Mouse (Mus musculus): ENCODE measurements at regions not wholly inside any gene's neighbourhood (a gene's known extent, or its start where the extent isn't known, plus 50 kb on each side); places are given as distances from the start of the nearest gene placed in this dataset.

GRCm38 (mm10) chr1:183820555-183820954 lies 192.5 kb upstream of the Dusp10 start:
- no peak for DNase-seq (ENCODE audit: low spot score)

GRCm38 (mm10) chr1:183826300-183826699 lies 186.8 kb upstream of the Dusp10 start:
- WGBS = 45% methylated on average over 4 of the region's 4 CpGs
- no peak overlapping the region for H3K27ac ChIP-seq (ENCODE audit: low read depth, low read length)
- H3K4me1 ChIP-seq (replicated peaks; ENCODE audit: control insufficient read depth, insufficient read depth, low read length) = no peaks in the 10 kb centered on the region
- H3K27me3 ChIP-seq (replicated peaks; ENCODE audit: control insufficient read depth, insufficient read depth, low read length) = no peaks in the 10 kb centered on the region
- no peak overlapping the region for H3K9ac ChIP-seq (ENCODE audit: low read depth, low read length)
- ATAC-seq (replicated peaks; ENCODE audit: low FRiP score) (no peak), DNase-seq (ENCODE audit: low spot score) (no peak)
- H3K4me2 ChIP-seq = no peak overlapping the region
- H3K4me3 ChIP-seq (ENCODE audit: low read depth, low read length) = no peak overlapping the region
- no peaks in the 10 kb centered on the region for H3K36me3 ChIP-seq (ENCODE audit: control insufficient read depth, insufficient read depth, low read length)
- no peaks in the 10 kb centered on the region for H3K9me3 ChIP-seq (ENCODE audit: control insufficient read depth, low read length)

More at GRCm38 (mm10) chr1:183820555-183820954, 192.5 kb upstream of the Dusp10 start:
- Histone ChIP-seq H3K9ac (ENCODE audit: low read depth, low read length) (no peak overlapping the region), H3K9me3 (ENCODE audit: control insufficient read depth, low read length) (no peaks in the 10 kb centered on the region), H3K4me3 (ENCODE audit: low read depth, low read length) (no peak overlapping the region), H3K4me2 (no peak overlapping the region), H3K4me1 (replicated peaks; ENCODE audit: control insufficient read depth, insufficient read depth, low read length) (no peaks in the 10 kb centered on the region), H3K36me3 (ENCODE audit: control insufficient read depth, insufficient read depth, low read length) (no peaks in the 10 kb centered on the region), H3K27ac (ENCODE audit: low read depth, low read length) (no peak overlapping the region), H3K27me3 (replicated peaks; ENCODE audit: control insufficient read depth, insufficient read depth, low read length) (no peaks in the 10 kb centered on the region)
- WGBS = 56% methylated on average over 5 of the region's 5 CpGs
- ATAC-seq (replicated peaks; ENCODE audit: low FRiP score) = no peak

GRCm38 (mm10) chr1:183845135-183845534 lies 168.0 kb upstream of the Dusp10 start:
- no peaks in the 10 kb centered on the region for H3K36me3 ChIP-seq (ENCODE audit: control insufficient read depth, insufficient read depth, low read length)
- 39% methylated on average over 4 of the region's 4 CpGs for WGBS

GRCm38 (mm10) chr1:183853956-183854613 lies 159.0 kb upstream of the Dusp10 start:
- H3K4me2 ChIP-seq = no peak overlapping the region
- H3K27me3 ChIP-seq (replicated peaks; ENCODE audit: control insufficient read depth, insufficient read depth, low read length) = no peaks in the 10 kb centered on the region
- 65% methylated on average over 3 of the region's 3 CpGs for WGBS
- DNase-seq (ENCODE audit: low spot score) (no peak), ATAC-seq (replicated peaks; ENCODE audit: low FRiP score) (no peak)
- H3K27ac ChIP-seq (ENCODE audit: low read depth, low read length) = no peak overlapping the region
- H3K9me3 ChIP-seq (ENCODE audit: control insufficient read depth, low read length) = no peaks in the 10 kb centered on the region
- H3K36me3 ChIP-seq (ENCODE audit: control insufficient read depth, insufficient read depth, low read length) = no peaks in the 10 kb centered on the region
- H3K4me1 ChIP-seq (replicated peaks; ENCODE audit: control insufficient read depth, insufficient read depth, low read length) = no peaks in the 10 kb centered on the region
- H3K9ac ChIP-seq (ENCODE audit: low read depth, low read length) = no peak overlapping the region
- no peak overlapping the region for H3K4me3 ChIP-seq (ENCODE audit: low read depth, low read length)

More at GRCm38 (mm10) chr1:183845135-183845534, 168.0 kb upstream of the Dusp10 start:
- H3K27me3 ChIP-seq (replicated peaks; ENCODE audit: control insufficient read depth, insufficient read depth, low read length) = no peaks in the 10 kb centered on the region
- no peak overlapping the region for H3K27ac ChIP-seq (ENCODE audit: low read depth, low read length)
- H3K9me3 ChIP-seq (ENCODE audit: control insufficient read depth, low read length) = no peaks in the 10 kb centered on the region
- no peak overlapping the region for H3K4me2 ChIP-seq
- peak; percentile 76 for ATAC-seq (replicated peaks; ENCODE audit: low FRiP score)
- no peak overlapping the region for H3K4me3 ChIP-seq (ENCODE audit: low read depth, low read length)
- H3K9ac ChIP-seq (ENCODE audit: low read depth, low read length) = no peak overlapping the region
- DNase-seq (ENCODE audit: low spot score) = no peak
- no peaks in the 10 kb centered on the region for H3K4me1 ChIP-seq (replicated peaks; ENCODE audit: control insufficient read depth, insufficient read depth, low read length)

- no peaks in the 10 kb centered on the region for H3K36me3 ChIP-seq (ENCODE audit: control insufficient read depth, insufficient read depth, low read length)
- ATAC-seq (replicated peaks; ENCODE audit: low FRiP score) (no peak), DNase-seq (ENCODE audit: low spot score) (no peak)
- 81% methylated on average over 4 of the region's 4 CpGs for WGBS
- H3K9me3 ChIP-seq (ENCODE audit: control insufficient read depth, low read length) = no peaks in the 10 kb centered on the region
- H3K27me3 ChIP-seq (replicated peaks; ENCODE audit: control insufficient read depth, insufficient read depth, low read length) = no peaks in the 10 kb centered on the region
- H3K9ac ChIP-seq (ENCODE audit: low read depth, low read length) = no peak overlapping the region
- H3K27ac ChIP-seq (ENCODE audit: low read depth, low read length) = no peak overlapping the region
- H3K4me2 ChIP-seq = no peak overlapping the region
- H3K4me3 ChIP-seq (ENCODE audit: low read depth, low read length) = no peak overlapping the region
- no peaks in the 10 kb centered on the region for H3K4me1 ChIP-seq (replicated peaks; ENCODE audit: control insufficient read depth, insufficient read depth, low read length)
These were observed 148.0 kb upstream of the Dusp10 start for GRCm38 (mm10) chr1:183865111-183865510.

GRCm38 (mm10) chr1:183865586-183865985 lies 147.5 kb upstream of the Dusp10 start:
- Histone ChIP-seq H3K4me2 (no peak overlapping the region), H3K27ac (ENCODE audit: low read depth, low read length) (no peak overlapping the region), H3K4me1 (replicated peaks; ENCODE audit: control insufficient read depth, insufficient read depth, low read length) (no peaks in the 10 kb centered on the region), H3K27me3 (replicated peaks; ENCODE audit: control insufficient read depth, insufficient read depth, low read length) (no peaks in the 10 kb centered on the region), H3K9me3 (ENCODE audit: control insufficient read depth, low read length) (no peaks in the 10 kb centered on the region), H3K4me3 (ENCODE audit: low read depth, low read length) (no peak overlapping the region), H3K9ac (ENCODE audit: low read depth, low read length) (no peak overlapping the region), H3K36me3 (ENCODE audit: control insufficient read depth, insufficient read depth, low read length) (no peaks in the 10 kb centered on the region)
- ATAC-seq (replicated peaks; ENCODE audit: low FRiP score) = no peak
- 68% methylated on average over 3 of the region's 3 CpGs for WGBS
- DNase-seq (ENCODE audit: low spot score) = no peak

- H3K36me3 ChIP-seq (ENCODE audit: control insufficient read depth, insufficient read depth, low read length) = no peaks in the 10 kb centered on the region
- no peak overlapping the region for H3K4me3 ChIP-seq (ENCODE audit: low read depth, low read length)
- no peak overlapping the region for H3K9ac ChIP-seq (ENCODE audit: low read depth, low read length)
- H3K9me3 ChIP-seq (ENCODE audit: control insufficient read depth, low read length) = no peaks in the 10 kb centered on the region
- no peak for ATAC-seq (replicated peaks; ENCODE audit: low FRiP score)
- no peaks in the 10 kb centered on the region for H3K27me3 ChIP-seq (replicated peaks; ENCODE audit: control insufficient read depth, insufficient read depth, low read length)
- H3K27ac ChIP-seq (ENCODE audit: low read depth, low read length) = no peak overlapping the region
- no peak overlapping the region for H3K4me2 ChIP-seq
- WGBS = 93% methylated on average over 5 of the region's 5 CpGs
- no peaks in the 10 kb centered on the region for H3K4me1 ChIP-seq (replicated peaks; ENCODE audit: control insufficient read depth, insufficient read depth, low read length)
- DNase-seq (ENCODE audit: low spot score) = no peak
These were observed 144.1 kb upstream of the Dusp10 start for GRCm38 (mm10) chr1:183868965-183869364.

GRCm38 (mm10) chr1:183895936-183896335 lies 117.2 kb upstream of the Dusp10 start:
- 83% methylated on average over 3 of the region's 3 CpGs for WGBS
- H3K27ac ChIP-seq (ENCODE audit: low read depth, low read length) = no peak overlapping the region
- H3K4me2 ChIP-seq = no peak overlapping the region
- no peak for ATAC-seq (replicated peaks; ENCODE audit: low FRiP score)
- no peaks in the 10 kb centered on the region for H3K36me3 ChIP-seq (ENCODE audit: control insufficient read depth, insufficient read depth, low read length)
- H3K9me3 ChIP-seq (ENCODE audit: control insufficient read depth, low read length) = no peaks in the 10 kb centered on the region
- DNase-seq (ENCODE audit: low spot score) = no peak
- no peaks in the 10 kb centered on the region for H3K4me1 ChIP-seq (replicated peaks; ENCODE audit: control insufficient read depth, insufficient read depth, low read length)
- no peak overlapping the region for H3K4me3 ChIP-seq (ENCODE audit: low read depth, low read length)
- no peak overlapping the region for H3K9ac ChIP-seq (ENCODE audit: low read depth, low read length)
- H3K27me3 ChIP-seq (replicated peaks; ENCODE audit: control insufficient read depth, insufficient read depth, low read length) = no peaks in the 10 kb centered on the region

GRCm38 (mm10) chr1:183898091-183898490 lies 115.0 kb upstream of the Dusp10 start:
- Histone ChIP-seq H3K27me3 (replicated peaks; ENCODE audit: control insufficient read depth, insufficient read depth, low read length) (no peaks in the 10 kb centered on the region), H3K4me3 (ENCODE audit: low read depth, low read length) (no peak overlapping the region), H3K4me2 (no peak overlapping the region), H3K36me3 (ENCODE audit: control insufficient read depth, insufficient read depth, low read length) (no peaks in the 10 kb centered on the region), H3K27ac (ENCODE audit: low read depth, low read length) (no peak overlapping the region), H3K9ac (ENCODE audit: low read depth, low read length) (no peak overlapping the region), H3K9me3 (ENCODE audit: control insufficient read depth, low read length) (no peaks in the 10 kb centered on the region), H3K4me1 (replicated peaks; ENCODE audit: control insufficient read depth, insufficient read depth, low read length) (no peaks in the 10 kb centered on the region)
- 76% methylated on average over 3 of the region's 3 CpGs for WGBS
- DNase-seq (ENCODE audit: low spot score) = no peak
- no peak for ATAC-seq (replicated peaks; ENCODE audit: low FRiP score)

All from liver, embryonic 11.5 days (tissue).